Mouse (Mus musculus): ENCODE measurements around the gene Clec16a.

Gene Clec16a

DNA sequence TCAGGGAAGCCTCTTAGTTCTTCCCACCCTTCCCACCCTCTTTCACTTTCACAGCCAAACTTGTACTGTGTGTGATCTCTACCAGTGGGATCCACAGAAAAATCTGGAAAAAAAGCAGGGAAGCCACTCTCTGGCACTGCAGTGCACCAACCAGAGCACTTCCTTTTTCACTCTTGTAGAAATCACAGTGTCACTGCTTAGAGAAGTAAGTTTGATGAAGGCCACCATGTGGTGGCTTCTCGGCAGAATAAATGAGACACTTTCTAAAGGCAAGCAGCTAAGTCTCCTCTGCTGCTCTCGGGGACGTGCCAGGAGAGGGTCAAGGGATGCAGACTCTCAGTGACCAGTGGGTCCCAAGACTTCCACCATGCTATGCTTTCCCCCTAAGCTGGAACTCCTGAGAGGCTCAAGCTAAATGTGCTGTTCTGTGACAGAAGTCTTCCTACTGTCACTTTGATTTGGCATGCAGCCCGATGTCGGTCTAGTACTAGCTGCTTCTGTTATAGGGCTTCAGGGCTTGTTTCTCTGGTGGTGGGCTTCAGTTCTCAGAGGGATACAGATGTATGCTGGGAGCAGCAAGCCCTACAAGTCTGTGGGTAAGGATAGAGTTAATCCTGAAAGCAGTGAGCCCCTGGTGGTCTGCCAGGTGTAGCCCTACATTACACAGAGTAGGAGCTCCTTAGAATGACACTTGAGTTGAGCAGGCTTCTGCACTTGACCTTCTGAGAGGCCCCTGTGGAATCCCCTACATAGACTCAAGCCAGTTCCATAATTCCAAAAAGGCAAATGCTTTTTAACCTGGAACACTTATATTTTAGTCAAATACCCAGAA, 178.9 kb downstream of the Clec16a start:
- no peak for DNase-seq (ENCODE audit: low spot score)

DNA sequence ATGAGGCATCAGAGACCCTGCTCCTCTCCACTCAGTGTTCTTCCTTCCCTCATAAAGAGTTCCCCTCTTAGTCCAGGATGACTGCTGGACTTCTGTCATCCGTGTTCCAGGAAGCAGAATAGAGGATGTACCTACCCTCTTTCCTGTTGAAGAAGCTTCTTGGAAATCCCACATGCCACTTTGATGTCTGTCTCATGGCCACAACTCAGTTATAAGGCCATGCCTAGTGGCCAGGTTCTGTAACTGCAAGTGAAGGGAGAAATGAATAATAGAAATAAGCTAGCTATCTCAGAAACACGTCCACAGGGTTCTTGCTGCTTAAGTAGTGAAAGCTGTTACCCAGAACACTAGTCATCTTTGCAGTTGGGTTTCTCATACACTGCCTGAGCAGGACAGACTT, 180.0 kb downstream of the Clec16a start:
- no peak for DNase-seq (ENCODE audit: low spot score)

DNA sequence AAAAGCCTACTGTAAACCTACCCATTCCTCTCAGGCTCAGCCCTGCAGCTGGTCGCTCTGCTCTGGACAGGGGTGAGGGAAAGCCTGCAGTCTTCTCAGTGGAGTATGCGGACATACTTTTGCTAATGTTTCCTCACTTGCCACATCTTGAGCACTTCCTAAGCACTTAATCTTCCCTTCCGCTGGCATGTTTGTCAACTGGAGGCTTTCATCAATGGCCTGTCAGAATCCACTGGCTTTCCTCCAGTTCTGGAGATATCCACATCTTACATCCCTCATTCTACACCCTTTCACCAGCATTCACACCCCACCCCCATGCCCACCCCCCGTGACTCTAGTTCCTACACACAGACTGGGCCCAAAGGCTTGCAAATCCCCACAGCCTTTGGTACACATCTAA, 182.5 kb downstream of the Clec16a start:
- DNase-seq (ENCODE audit: low spot score) = no peak

DNA sequence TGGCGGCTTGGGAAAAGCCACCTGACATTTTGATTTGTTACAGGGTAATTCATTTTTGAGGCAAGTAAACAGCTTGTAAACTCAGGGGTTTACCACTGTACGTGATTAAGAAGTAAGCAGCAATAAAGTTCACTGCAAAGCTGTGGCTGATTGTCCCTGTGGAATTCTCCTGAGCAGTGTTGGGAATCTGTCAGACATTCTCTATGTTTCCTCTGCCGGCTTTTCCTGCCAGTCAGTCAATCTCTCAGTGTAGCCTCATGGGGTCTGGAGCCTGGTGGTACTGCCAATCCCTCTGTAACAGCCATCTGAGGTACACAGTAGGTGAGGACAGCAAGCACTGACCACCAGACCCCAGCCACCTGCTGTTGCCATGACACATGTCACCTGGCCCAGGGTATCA, 183.7 kb downstream of the Clec16a start:
- DNase-seq (ENCODE audit: low spot score) = no peak

DNA sequence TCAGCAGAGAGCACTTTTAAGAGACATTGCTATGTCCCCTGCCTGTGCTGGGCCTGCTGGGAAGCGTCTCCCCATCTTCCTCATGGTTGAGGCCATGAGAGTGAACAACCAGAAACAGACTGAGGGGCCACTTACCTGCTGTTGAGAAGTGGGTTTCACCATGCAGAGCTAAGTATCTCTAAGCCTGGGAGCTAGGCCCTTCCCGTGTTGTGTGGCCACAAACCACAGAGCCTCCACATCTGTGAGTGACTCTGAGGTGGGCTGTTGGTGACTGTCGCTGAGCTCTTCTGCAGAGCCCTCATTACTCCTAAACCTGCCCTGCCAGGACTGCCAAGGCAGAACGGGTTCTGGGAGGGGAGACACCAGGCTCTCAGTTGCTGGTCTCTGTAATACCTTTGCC, 185.8 kb downstream of the Clec16a start:
- no peak for DNase-seq (ENCODE audit: low spot score)

DNA sequence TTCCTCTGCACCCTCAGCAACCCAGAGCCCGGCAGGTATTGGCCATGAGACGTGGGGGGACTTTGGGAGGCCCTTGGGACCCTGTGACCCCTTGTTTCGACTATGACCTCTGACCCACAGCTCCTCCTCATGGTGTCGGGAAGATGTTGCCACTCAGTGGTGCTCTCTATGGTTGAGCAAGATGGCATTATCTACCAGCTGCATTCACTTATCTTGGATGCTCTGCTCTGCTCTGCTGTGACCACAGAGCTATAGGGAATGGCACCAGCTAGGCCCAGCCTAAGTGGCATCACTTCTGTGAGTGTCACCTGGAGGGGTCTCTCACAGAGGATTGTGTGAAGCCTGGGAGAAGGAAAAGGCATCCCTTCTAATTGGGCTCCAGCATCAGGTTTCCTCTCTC, 186.6 kb downstream of the Clec16a start:
- DNase-seq (ENCODE audit: low spot score) = no peak

DNA sequence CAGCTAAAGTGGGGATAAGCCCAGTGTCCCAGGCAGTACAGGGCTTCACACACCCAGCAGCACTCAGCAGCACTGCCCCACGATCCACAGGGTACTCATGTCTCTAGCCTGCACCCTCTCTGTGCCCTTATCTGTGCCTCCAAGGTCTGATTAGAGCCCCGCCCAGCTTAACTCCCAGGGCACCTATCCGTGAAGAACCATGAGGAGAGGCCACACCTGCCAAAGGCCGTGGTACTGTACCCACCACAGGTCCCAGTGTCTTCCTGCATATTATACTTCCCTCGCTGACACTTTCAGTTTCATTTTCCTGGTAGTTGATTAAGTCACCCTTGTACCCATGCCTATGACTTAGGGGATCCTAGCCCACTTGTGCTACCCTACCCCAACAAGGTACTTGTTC, 187.3 kb downstream of the Clec16a start:
- DNase-seq (ENCODE audit: low spot score) = no peak

DNA sequence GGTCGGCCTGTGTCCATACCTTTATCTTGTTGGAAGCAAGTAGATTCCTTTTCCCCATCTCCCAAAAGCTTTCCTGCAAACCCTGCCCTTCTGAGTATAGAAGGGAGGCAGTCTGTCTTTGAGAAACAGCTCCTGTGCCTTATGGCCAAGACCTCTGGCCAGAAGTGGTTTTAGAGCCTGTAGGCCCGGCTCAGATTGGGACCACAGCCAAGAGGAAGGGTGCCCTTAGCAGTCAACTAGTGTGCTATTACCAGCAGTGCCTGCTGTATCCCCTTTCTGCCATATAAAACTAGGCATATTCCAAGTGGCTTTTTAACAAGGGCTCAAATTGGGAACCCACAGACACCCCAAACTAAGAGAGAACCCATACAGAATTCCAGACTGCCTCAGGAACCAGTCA, 190.6 kb downstream of the Clec16a start:
- no peak for DNase-seq (ENCODE audit: low spot score)

DNA sequence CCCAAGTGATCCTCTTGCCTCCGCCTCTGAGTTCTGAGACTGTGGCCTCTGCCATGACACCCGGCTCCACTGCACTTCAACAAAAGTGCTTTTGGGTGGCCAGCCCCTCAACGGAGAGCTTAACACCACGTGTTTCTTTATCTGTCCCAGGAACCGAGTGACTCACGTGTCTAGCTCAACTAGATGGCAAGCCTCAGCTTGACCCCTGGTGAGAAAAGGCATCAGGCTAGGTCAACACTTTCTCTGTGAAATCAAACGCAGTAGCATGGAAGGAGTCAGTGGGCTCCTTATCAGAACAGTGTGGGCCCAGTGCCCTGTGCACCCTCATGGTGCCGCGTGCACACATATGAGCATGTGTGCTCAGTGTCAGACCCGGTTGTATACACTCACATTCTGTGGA, 191.2 kb downstream of the Clec16a start:
- no peak for DNase-seq (ENCODE audit: low spot score)

DNA sequence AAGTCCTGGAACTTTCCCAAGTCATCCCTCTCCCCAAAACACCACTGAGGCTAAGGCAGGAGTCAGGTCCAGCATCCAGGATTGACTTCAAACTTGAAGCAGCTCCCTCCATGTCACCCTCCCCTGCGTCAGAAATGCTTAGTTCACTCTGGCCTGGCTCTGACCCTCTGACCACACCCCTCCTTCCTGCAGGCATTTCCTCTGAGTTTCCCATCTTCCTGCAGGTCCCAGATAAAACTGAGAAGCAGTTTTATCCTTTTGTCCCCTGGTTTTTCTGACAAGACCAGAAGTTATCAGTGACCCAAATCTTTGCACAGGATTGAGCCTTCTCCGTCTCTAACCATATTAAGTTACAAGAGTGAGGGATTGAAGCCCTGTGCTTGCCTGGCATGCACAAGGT, 192.4 kb downstream of the Clec16a start:
- DNase-seq (ENCODE audit: low spot score) = no peak

DNA sequence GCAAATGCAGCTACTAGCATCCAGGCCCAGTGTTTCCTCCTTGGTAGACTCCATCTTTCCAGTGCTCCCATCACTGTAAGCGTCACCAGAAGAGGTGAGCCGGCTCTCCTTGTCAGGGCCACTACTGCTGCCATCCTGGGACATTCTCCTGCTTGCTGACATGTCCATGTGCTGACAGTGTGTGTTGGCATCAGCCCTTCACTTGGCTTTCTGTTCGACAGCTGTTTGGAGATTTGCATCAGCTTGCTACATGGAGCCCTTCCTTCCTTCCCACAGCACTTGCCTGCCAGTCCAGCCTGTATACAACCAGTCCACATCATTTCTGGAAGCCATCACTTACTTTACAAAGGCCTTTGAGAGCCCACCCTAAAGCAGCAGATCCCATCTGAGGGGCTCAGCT, 193.7 kb downstream of the Clec16a start:
- DNase-seq (ENCODE audit: low spot score) = no peak

DNA sequence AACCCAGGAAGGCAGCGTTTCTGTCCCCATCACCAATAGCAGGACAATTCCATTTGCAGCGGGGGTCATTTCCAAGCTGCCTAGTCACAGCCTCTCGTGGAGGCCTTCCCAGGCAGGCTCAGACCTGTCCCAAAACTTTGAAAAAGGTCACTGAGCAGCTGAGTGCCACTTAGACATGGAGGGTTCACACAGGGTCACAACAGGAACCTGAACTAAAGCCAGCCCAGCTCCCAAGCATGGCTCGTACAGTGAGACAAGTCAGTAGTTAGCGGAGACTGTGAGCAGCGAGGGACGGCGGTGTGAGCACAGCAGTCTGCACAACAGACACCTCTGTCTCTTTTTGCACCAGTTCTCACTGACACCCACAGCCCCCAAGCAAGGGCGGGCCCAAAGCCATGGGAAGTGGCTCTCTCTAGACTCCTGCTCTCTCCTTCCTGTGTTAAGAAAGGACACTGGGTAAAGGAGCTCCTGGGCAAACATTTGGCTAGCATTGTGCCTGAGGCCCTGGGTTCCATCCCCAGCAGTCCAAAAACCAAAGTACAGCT, 194.8 kb downstream of the Clec16a start:
- DNase-seq (ENCODE audit: low spot score) = no peak

DNA sequence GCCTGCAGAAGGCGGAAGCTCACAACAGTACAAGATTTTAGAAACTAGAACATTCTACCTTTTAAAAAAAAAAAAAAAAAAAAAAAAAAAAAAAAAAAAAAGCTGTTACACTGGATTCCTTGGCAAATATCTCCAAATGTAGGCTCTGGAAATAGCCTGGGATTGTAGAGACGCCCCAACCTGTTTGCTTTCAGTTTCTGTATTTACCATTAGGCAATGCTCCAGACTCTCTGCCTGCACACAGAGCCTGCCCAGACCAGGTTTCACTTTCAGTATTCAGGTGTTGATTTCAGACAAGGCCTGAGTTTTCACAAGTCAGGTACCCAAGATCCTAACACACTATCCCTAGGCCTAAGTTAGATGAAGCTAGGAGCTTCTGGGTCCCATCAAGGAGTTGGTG, 195.9 kb downstream of the Clec16a start:
- no peak for DNase-seq (ENCODE audit: low spot score)

DNA sequence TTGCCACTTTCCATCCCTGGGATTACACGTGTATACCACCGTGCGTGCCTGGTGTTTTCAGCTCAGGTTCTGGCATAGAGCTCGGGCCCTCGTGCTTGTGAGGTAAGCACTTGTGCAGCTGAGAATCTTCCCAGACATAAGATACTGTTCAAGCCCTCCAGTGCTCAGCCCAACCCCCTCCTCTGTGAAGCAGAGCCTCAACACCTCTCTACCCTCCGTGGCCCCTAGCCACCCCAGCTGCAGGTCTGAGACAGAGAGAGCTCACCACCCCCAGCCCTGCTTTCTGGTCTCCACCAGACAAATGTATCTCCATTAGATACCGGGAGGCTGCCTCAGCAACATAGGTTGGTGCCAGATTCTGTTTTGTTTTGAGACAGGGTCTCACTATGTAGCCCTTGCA, 204.1 kb downstream of the Clec16a start:
- DNase-seq (ENCODE audit: low spot score) = no peak

DNA sequence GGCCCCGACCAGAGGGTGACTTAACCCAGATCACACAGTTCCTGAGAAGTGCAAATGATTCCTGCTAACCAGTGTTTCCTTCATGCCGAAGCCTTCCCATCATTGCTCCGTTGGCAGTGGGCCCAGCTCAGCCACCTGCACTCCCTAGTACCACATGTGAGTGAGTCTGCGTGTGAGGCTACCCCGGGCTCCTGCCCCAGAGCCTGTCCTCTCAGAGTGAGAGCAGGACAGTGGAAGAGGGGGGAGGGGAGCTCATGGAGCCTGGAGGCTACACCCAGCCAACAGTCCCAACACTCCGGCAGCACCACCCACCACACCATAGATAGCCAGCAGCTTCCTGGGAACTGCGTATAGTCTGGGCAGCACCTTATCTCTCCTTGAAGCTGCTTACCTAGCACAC, 204.7 kb downstream of the Clec16a start:
- DNase-seq (ENCODE audit: low spot score) = no peak

DNA sequence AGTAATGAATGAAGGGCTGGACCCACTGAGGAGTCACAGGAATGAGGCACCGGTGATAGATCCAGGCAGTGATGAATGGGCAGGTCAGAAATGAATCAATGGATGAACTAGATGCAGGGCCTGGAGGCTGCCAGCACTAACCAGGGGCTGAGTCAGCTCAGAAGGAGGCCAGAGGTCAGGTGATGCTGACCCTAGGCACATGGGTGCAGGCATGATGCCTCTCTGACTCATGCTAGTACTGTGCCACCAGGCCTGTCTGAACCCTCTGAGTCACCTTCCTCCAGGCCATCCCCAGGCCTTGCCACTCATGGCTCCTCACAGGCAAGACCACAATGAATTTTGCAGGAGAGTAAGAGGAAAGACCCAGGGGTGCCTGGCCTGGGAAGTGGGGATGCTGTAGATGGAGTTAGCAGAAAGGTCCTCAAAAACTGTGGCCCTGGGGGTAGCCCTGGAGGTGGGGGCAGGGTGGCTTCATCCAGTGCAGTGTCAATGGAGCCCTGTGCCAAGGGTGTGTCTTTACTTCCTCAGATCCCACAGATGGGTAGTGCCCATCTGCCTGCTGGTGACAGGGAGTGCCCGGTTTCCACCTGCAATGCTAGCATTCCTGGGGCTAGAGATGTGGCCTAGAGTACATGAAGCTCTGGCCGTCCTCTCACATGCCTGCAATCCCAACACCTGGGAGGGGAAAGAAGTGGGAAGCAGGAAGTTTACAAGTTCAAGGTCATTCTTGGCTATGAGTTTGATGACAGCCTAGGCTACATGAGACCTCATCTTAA, 209.6 kb downstream of the Clec16a start:
- DNase-seq (ENCODE audit: low spot score) = no peak

DNA sequence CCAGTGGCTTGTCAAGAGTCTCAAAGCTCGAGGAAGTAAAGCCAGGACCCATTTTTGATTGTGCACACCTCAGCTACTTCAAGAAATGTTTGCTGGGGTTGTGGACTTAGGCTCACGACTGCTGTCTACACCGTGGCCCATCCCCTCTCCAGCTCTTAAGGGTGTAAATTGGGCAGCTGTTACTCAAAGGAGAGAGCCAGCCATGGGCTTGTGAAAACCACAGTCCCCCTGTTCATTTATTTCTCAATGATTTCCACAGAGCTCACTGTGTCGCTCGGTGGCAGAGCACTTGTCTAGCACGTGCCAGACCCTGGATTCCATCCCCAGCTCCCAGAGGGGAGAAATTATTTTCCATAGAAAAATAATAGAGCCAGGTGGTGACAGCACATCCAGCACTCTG, 211.0 kb downstream of the Clec16a start:
- no peak for DNase-seq (ENCODE audit: low spot score)

DNA sequence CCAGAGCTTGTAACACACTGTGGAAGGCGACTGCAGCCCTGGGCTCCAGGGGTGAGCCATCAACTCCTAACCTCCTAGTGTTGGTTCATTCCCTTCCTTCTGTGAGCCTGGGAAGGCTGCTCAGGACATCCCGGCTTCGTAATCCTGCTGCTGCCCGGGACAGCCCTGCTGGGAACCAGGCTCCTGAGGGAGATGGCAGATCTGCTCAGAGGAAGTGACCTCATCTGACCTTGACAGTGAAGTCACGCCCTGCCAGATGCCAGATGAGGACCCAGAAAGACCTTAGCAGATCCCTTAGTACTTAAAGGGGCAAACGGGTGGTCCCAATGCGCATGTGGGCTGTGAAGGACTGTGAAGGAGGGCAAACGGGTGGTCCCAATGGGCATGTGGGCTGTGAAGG, 216.0 kb downstream of the Clec16a start:
- DNase-seq (ENCODE audit: low spot score) = no peak

DNA sequence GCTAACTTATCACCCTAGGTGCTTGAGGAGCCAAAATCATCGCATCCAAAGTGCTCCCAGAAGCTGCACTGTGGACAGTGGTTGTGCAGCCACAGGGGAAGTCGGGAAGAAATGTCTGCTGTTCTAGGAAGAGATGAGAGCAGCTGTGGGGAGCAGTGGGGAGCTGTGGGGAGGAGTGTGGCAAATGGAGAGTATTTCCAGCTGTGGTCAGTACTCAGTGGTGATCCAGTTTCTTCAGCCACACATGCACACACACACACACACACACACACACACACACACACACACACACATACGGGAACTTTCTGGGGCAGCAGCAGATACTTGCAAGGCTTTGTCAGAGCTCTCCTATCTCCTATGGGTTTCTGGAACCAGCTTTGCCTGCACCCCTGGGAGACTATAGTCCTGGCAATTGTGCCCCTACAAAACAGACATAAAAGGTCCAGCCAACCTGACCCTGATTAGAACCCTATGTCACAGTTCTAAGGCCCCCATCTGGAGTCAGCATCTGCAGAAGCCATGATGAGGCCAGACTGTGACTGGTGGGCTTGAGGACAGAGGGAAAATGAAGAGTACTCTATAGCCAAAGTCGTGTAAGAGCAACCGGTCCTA, 217.5 kb downstream of the Clec16a start:
- no peak for DNase-seq (ENCODE audit: low spot score)

DNA sequence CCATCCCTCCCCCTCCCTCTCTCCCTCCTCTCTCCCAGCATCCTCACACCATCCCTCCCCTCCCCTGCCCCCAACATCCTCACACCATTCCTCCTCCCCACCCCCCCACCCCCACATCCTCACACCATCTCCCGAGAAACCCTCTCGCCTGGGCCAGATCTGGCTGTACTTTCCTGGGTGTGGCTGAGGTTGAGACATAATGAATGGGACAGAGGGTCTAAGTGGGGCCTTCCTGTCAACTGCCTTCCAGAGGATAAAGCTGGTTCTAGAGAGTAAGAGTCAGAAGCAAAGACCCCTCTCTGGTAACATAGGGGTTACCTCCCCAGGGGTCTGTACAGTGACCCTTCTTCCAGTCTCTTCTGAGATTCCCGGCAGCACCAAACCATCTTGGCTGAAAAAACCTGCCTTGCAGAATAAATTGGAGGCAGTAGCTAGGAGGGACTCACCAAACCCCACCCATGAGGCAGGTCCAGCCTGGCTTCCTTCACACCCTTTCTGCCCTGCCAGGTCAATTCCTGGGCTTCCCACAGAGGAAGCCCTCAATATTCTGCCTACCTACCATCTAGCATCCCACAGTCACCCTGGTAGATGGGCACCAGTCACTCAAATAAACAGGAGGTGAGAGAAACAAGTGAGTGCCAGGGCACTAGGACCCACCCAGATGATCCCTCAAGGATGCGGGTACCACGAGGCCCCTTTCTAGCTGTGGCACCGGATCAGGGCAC, 218.6 kb downstream of the Clec16a start:
- no peak for DNase-seq (ENCODE audit: low spot score)

DNA sequence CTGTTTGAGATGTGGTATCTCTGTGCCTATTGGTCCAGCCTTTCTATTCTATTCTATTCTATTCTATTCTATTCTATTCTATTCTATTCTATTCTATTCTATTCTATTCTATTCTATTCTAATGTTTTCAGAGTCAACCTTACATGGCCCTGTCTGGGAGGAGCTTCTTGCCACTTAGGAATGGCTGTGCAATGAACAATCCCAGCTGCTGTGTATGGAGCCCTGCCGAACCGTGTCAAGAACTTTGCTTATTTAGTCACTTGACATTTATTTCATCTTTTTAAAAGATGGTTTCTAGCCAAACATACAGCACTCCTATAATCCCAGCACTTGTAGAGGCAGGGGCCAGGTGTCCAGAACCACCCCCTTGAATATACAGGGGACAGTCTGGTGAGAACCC, 219.2 kb downstream of the Clec16a start:
- DNase-seq (ENCODE audit: low spot score) = no peak

DNA sequence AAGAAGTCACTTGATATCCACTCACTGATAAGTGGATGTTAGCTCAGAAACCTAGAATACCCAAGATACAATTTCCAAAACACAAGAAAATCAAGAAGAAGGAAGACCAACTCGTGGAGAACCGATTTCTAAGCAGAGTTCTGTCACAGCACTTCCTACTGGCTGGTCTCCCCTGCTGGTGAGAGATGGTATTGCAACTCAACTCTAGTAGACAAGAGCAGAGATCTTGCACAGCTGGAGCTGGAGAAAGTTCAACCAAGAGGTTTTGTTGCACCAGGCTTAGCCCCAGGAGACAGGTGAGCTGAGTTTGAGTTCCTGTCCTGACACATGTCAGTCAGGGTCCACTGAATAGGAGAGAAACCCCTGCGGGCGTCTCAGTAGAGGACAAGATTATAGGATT, 222.0 kb downstream of the Clec16a start:
- peak; percentile 29 for DNase-seq (ENCODE audit: low spot score)

Measured in ovary, postnatal 10 days (tissue).